Mouse (Mus musculus): ENCODE data around the gene Gm525. TPM values are rescaled to one million over a fixed set of nuclear protein-coding genes. Genes with fewer than 3 reads are reported as not detected.

Gm525 gene
- polyA plus RNA-seq (2014; fragmentation: Nextera tagmentation; extraction: Ambion mirVana) = not detected in 2 replicates

DNA sequence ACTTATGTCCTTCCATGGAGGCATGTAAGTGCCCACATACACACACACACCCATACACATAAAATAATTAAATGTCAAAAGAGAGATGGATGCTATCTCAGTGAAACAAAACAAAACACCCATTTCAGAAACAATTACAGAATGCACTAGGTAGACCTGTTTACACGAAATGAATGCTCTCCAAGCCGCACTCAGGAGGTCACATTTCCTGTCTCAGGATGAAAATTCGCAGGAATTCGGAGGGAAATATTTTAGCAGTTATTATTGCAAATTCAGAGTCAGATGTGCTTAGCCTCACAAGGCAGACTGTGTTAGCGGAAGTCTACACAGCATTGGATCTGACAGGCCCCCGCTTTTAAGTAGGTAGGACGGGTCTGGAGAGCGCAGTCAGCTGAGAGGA is at the start of gene Gm525:
Gene Gm525, plus strand, starts transcription at position 301 of the 400 bp plus-strand sequence.
- Histone ChIP-seq H3K9me3 (ENCODE audit: control insufficient read depth, low read length) (no peaks in the 10 kb centered on the region), H3K9ac (ENCODE audit: low read length) (no peak within 1 kb of the TSS), H3K36me3 (ENCODE audit: control insufficient read depth, insufficient read depth, low read length) (no peaks in the 10 kb centered on the region), H3K4me3 (ENCODE audit: low read depth, low read length) (no peak within 1 kb of the TSS), H3K27ac (ENCODE audit: low read depth, low read length) (no peak within 1 kb of the TSS), H3K4me2 (ENCODE audit: low read depth, low read length, severe bottlenecking) (no peak within 1 kb of the TSS), H3K27me3 (ENCODE audit: control insufficient read depth, insufficient read depth, low read length) (no peaks in the 10 kb centered on the region), H3K4me1 (replicated peaks; ENCODE audit: control insufficient read depth, insufficient read depth, low read length) (peaks cover 1% of the 10 kb centered on the region; the same call in 1 of the 2 replicates)
- DNase-seq (ENCODE audit: low spot score) = no peak
- WGBS = 88% methylated on average over 8 of the region's 8 CpGs
- no peak for ATAC-seq (replicated peaks; ENCODE audit: low FRiP score)

DNA sequence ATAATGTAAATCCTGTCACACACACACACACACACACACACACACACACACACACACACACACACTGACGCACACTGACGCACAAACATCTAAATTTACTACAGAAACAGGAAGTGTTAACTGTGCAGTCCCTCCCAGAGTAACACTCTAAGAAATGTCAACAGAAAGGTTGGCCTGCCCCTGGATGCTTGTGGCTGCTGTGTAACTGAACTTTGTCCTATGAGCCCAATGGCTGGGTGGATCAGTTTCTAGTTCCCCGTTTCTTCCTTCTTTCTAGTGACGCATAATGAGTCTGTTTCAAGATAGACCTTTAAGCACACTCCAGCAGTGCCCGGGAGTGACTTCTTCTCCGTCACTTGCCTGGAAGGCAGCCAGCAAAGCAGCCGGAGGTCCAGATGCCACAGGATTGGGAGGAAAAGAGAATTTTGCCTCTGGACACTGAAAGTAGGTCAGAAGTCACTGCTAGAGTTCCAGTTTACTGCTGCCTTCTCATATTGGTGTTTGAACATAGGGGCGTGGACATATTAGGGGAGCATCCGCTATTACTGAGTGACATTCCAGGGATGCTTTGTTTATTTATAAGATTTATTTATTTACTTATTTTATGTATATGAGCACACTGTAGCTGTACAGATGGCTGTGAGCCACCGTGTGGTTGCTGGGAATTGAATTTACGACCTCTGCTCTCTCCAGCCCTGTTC is 49.3 kb upstream of the Gm525 start:
- no peaks in the 10 kb centered on the region for H3K36me3 ChIP-seq (ENCODE audit: control insufficient read depth, insufficient read depth, low read length)
- no peak overlapping the region for H3K9ac ChIP-seq (ENCODE audit: low read length)
- no peaks in the 10 kb centered on the region for H3K4me1 ChIP-seq (replicated peaks; ENCODE audit: control insufficient read depth, insufficient read depth, low read length)
- no peak overlapping the region for H3K4me3 ChIP-seq (ENCODE audit: low read depth, low read length)
- no peaks in the 10 kb centered on the region for H3K9me3 ChIP-seq (ENCODE audit: control insufficient read depth, low read length)
- H3K27me3 ChIP-seq (ENCODE audit: control insufficient read depth, insufficient read depth, low read length) = no peaks in the 10 kb centered on the region
- WGBS = 81% methylated on average over 11 of the region's 11 CpGs
- ATAC-seq (replicated peaks; ENCODE audit: low FRiP score) (no peak), DNase-seq (ENCODE audit: low spot score) (no peak)
- no peak overlapping the region for H3K4me2 ChIP-seq (ENCODE audit: low read depth, low read length, severe bottlenecking)
- H3K27ac ChIP-seq (ENCODE audit: low read depth, low read length) = no peak overlapping the region

- no peak overlapping the region for H3K27ac ChIP-seq (ENCODE audit: low read depth, low read length)
- no peak overlapping the region for H3K9ac ChIP-seq (ENCODE audit: low read length)
- no peaks in the 10 kb centered on the region for H3K36me3 ChIP-seq (ENCODE audit: control insufficient read depth, insufficient read depth, low read length)
- no peak for ATAC-seq (replicated peaks; ENCODE audit: low FRiP score)
- no peak overlapping the region for H3K4me3 ChIP-seq (ENCODE audit: low read depth, low read length)
- 90% methylated on average over 3 of the region's 3 CpGs for whole genome bisulfite sequencing
- no peaks in the 10 kb centered on the region for H3K9me3 ChIP-seq (ENCODE audit: control insufficient read depth, low read length)
- H3K27me3 ChIP-seq (ENCODE audit: control insufficient read depth, insufficient read depth, low read length) = no peaks in the 10 kb centered on the region
- DNase-seq (ENCODE audit: low spot score) = no peak
- no peak overlapping the region for H3K4me2 ChIP-seq (ENCODE audit: low read depth, low read length, severe bottlenecking)
- no peaks in the 10 kb centered on the region for H3K4me1 ChIP-seq (replicated peaks; ENCODE audit: control insufficient read depth, insufficient read depth, low read length)
Measured at GRCm38 (mm10) chr11:89025603-89026002, 48.0 kb upstream of the Gm525 start.

GRCm38 (mm10) chr11:89026117-89026516 is 47.5 kb upstream of the Gm525 start:
- WGBS = 95% methylated on average over 3 of the region's 3 CpGs
- H3K36me3 ChIP-seq (ENCODE audit: control insufficient read depth, insufficient read depth, low read length) = no peaks in the 10 kb centered on the region
- no peak overlapping the region for H3K27ac ChIP-seq (ENCODE audit: low read depth, low read length)
- no peaks in the 10 kb centered on the region for H3K4me1 ChIP-seq (replicated peaks; ENCODE audit: control insufficient read depth, insufficient read depth, low read length)
- H3K4me2 ChIP-seq (ENCODE audit: low read depth, low read length, severe bottlenecking) = no peak overlapping the region
- no peaks in the 10 kb centered on the region for H3K9me3 ChIP-seq (ENCODE audit: control insufficient read depth, low read length)
- DNase-seq (ENCODE audit: low spot score) = no peak
- no peak overlapping the region for H3K9ac ChIP-seq (ENCODE audit: low read length)
- no peak overlapping the region for H3K4me3 ChIP-seq (ENCODE audit: low read depth, low read length)
- no peak for ATAC-seq (replicated peaks; ENCODE audit: low FRiP score)
- H3K27me3 ChIP-seq (ENCODE audit: control insufficient read depth, insufficient read depth, low read length) = no peaks in the 10 kb centered on the region

GRCm38 (mm10) chr11:89027955-89028361 is 45.7 kb upstream of the Gm525 start:
- H3K4me1 ChIP-seq (replicated peaks; ENCODE audit: control insufficient read depth, insufficient read depth, low read length) = no peaks in the 10 kb centered on the region
- DNase-seq (ENCODE audit: low spot score) (no peak), ATAC-seq (replicated peaks; ENCODE audit: low FRiP score) (no peak)
- H3K27ac ChIP-seq (ENCODE audit: low read depth, low read length) = no peak overlapping the region
- no peaks in the 10 kb centered on the region for H3K9me3 ChIP-seq (ENCODE audit: control insufficient read depth, low read length)
- H3K36me3 ChIP-seq (ENCODE audit: control insufficient read depth, insufficient read depth, low read length) = no peaks in the 10 kb centered on the region
- H3K9ac ChIP-seq (ENCODE audit: low read length) = no peak overlapping the region
- H3K4me2 ChIP-seq (ENCODE audit: low read depth, low read length, severe bottlenecking) = no peak overlapping the region
- no peaks in the 10 kb centered on the region for H3K27me3 ChIP-seq (ENCODE audit: control insufficient read depth, insufficient read depth, low read length)
- no peak overlapping the region for H3K4me3 ChIP-seq (ENCODE audit: low read depth, low read length)
- 84% methylated on average over 10 of the region's 10 CpGs for WGBS

DNA sequence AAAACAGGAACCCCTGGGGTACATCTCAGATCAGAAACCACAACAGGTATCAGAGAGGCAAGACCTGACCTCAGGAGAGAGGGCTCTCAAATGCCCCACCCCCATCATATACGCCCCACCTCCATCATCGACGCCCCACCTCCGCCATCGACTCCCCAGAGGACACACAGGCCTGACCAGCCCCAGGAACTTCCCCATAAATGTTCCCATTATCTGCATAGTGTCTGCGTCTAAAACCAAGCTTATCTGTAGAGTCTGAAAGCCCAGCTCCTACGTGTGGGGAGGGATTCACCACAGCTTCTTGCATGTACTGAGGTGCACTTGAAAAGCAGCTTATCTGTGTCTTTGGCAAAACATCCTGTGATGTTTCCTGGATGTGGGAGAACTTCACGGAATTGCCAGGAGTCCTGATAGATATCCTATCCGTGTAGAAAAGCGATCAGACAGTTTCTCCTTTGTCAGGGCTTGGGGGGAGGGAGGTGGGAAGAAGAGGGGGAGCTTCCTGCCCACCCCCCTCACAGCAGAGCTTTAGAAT is 44.7 kb upstream of the Gm525 start:
- Histone ChIP-seq H3K36me3 (ENCODE audit: control insufficient read depth, insufficient read depth, low read length) (no peaks in the 10 kb centered on the region), H3K27ac (ENCODE audit: low read depth, low read length) (no peak overlapping the region), H3K4me1 (replicated peaks; ENCODE audit: control insufficient read depth, insufficient read depth, low read length) (no peaks in the 10 kb centered on the region), H3K9ac (ENCODE audit: low read length) (no peak overlapping the region), H3K27me3 (ENCODE audit: control insufficient read depth, insufficient read depth, low read length) (no peaks in the 10 kb centered on the region), H3K4me2 (ENCODE audit: low read depth, low read length, severe bottlenecking) (no peak overlapping the region), H3K9me3 (ENCODE audit: control insufficient read depth, low read length) (no peaks in the 10 kb centered on the region), H3K4me3 (ENCODE audit: low read depth, low read length) (no peak overlapping the region)
- 63% methylated on average over 10 of the region's 10 CpGs for WGBS
- ATAC-seq (replicated peaks; ENCODE audit: low FRiP score) = no peak
- DNase-seq (ENCODE audit: low spot score) = no peak

DNA sequence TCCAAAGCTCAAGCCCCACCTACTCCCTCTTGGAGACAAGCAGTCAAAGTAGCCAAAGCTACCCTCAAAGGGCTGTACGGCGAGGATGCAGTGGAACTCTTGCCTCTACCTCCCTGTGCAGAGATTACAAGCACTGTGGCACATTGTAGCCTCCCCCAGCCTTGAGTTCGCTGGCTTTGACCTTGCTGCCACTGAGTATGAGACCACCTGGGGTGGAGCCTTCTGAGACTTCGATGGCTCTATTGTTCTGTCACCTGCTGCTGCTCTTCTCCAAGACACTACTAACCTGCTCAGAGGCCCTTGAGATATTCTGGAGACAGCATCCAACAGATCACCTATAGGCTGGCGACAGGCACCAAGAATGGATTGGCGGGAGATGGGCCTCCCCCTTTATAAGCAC is 43.1 kb upstream of the Gm525 start:
- ATAC-seq (replicated peaks; ENCODE audit: low FRiP score) (no peak), DNase-seq (ENCODE audit: low spot score) (no peak)
- Histone ChIP-seq H3K27me3 (ENCODE audit: control insufficient read depth, insufficient read depth, low read length) (no peaks in the 10 kb centered on the region), H3K36me3 (ENCODE audit: control insufficient read depth, insufficient read depth, low read length) (no peaks in the 10 kb centered on the region), H3K4me3 (ENCODE audit: low read depth, low read length) (no peak overlapping the region), H3K4me2 (ENCODE audit: low read depth, low read length, severe bottlenecking) (no peak overlapping the region), H3K9ac (ENCODE audit: low read length) (no peak overlapping the region), H3K27ac (ENCODE audit: low read depth, low read length) (no peak overlapping the region), H3K4me1 (replicated peaks; ENCODE audit: control insufficient read depth, insufficient read depth, low read length) (no peaks in the 10 kb centered on the region), H3K9me3 (ENCODE audit: control insufficient read depth, low read length) (no peaks in the 10 kb centered on the region)
- WGBS = 76% methylated on average over 6 of the region's 6 CpGs

- Histone ChIP-seq H3K27ac (ENCODE audit: low read depth, low read length) (no peak overlapping the region), H3K9me3 (ENCODE audit: control insufficient read depth, low read length) (no peaks in the 10 kb centered on the region), H3K36me3 (ENCODE audit: control insufficient read depth, insufficient read depth, low read length) (no peaks in the 10 kb centered on the region), H3K4me3 (ENCODE audit: low read depth, low read length) (no peak overlapping the region), H3K4me1 (replicated peaks; ENCODE audit: control insufficient read depth, insufficient read depth, low read length) (no peaks in the 10 kb centered on the region), H3K4me2 (ENCODE audit: low read depth, low read length, severe bottlenecking) (no peak overlapping the region), H3K9ac (ENCODE audit: low read length) (no peak overlapping the region), H3K27me3 (ENCODE audit: control insufficient read depth, insufficient read depth, low read length) (no peaks in the 10 kb centered on the region)
- ATAC-seq (replicated peaks; ENCODE audit: low FRiP score) = no peak
- 79% methylated on average over 1 of the region's 1 CpGs for WGBS
- no peak for DNase-seq (ENCODE audit: low spot score)
Measured at GRCm38 (mm10) chr11:89031189-89031588, 42.5 kb upstream of the Gm525 start.

DNA sequence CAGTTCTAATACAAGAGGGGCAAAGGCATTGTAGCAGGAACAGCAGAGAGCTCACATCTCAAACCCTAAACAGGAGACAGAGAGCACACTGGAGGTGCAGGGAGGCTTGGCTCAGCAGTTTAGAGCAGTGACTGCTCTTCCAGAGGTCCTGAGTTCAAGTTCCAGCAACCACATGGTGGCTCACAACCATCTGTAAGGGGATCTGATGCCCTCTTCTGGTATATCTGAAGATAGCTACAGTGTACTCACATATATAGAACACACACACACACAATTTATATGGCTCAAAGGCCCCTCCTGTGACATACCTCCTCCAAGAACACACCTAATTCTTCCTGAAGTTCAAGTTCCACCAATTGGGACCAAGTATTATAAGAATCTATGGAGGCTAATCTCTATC is 39.0 kb upstream of the Gm525 start:
- Histone ChIP-seq H3K4me3 (ENCODE audit: low read depth, low read length) (no peak overlapping the region), H3K4me2 (ENCODE audit: low read depth, low read length, severe bottlenecking) (no peak overlapping the region), H3K9ac (ENCODE audit: low read length) (no peak overlapping the region), H3K9me3 (ENCODE audit: control insufficient read depth, low read length) (no peaks in the 10 kb centered on the region), H3K27me3 (ENCODE audit: control insufficient read depth, insufficient read depth, low read length) (no peaks in the 10 kb centered on the region), H3K27ac (ENCODE audit: low read depth, low read length) (no peak overlapping the region), H3K4me1 (replicated peaks; ENCODE audit: control insufficient read depth, insufficient read depth, low read length) (no peaks in the 10 kb centered on the region), H3K36me3 (ENCODE audit: control insufficient read depth, insufficient read depth, low read length) (no peaks in the 10 kb centered on the region)
- ATAC-seq (replicated peaks; ENCODE audit: low FRiP score) (no peak), DNase-seq (ENCODE audit: low spot score) (no peak)

Data from forebrain, embryonic 11.5 days (tissue).